Mouse (Mus musculus) spleen, postnatal 10 days (tissue): ENCODE measurements around the gene Apom.
"Not testable (repeated sequence)": the region's sequence is repeated elsewhere in the genome, so short reads cannot be mapped to it uniquely, and the experiment has no call there.

Source experiments
- DNase-seq, 2 experiments: peaks; one replicate each; pipeline ENCODE4 v3.0.0; 2021 to 2022; ENCODE audit warnings: low spot score in 2 of 2

Apom gene

GRCm38 (mm10) chr17:35127017-35127416 lies 4.8 kb downstream of the Apom start:
- no peak for DNase-seq

- DNase-seq = peak; percentile 75 to 83
Measured at GRCm38 (mm10) chr17:35126206-35126611, 5.6 kb downstream of the Apom start, which contains the start of gene D17H6S53E. TSS of gene D17H6S53E (plus strand) at chr17:35126373.

GRCm38 (mm10) chr17:35125578-35125977 lies 6.3 kb downstream of the Apom start:
- no peak for DNase-seq

- DNase-seq = no peak
Measured at GRCm38 (mm10) chr17:35125081-35125480, 6.8 kb downstream of the Apom start.

- not testable (repeated sequence) for DNase-seq
Measured at GRCm38 (mm10) chr17:35124261-35124896, 7.5 kb downstream of the Apom start.

GRCm38 (mm10) chr17:35123287-35123686 lies 8.6 kb downstream of the Apom start:
- not testable (repeated sequence) for DNase-seq

GRCm38 (mm10) chr17:35121871-35122303 lies 10.0 kb downstream of the Apom start, which contains the start of gene Csnk2b:
TSS of gene Csnk2b (minus strand) at chr17:35122053.
- DNase-seq = peak in 1 of 2 experiments; percentile 64

GRCm38 (mm10) chr17:35121143-35121799 lies 10.6 kb downstream of the Apom start, which contains the start of gene Gpank1:
TSS of gene Gpank1 (plus strand) at chr17:35121455.
- DNase-seq = peak; percentile 89 to 97

- DNase-seq = no peak
Measured at GRCm38 (mm10) chr17:35120745-35121142, 11.1 kb downstream of the Apom start.

GRCm38 (mm10) chr17:35115046-35116019 lies 16.5 kb downstream of the Apom start, which contains the start of gene Ly6g5b:
TSS of gene Ly6g5b (minus strand) at chr17:35115428.
- DNase-seq = peak; percentile 27 to 67

- DNase-seq = no peak
Measured at GRCm38 (mm10) chr17:35111774-35112173, 20.1 kb downstream of the Apom start.

- no peak for DNase-seq
Measured at GRCm38 (mm10) chr17:35108097-35108496, 23.8 kb downstream of the Apom start, which contains the start of gene Ly6g5c. TSS of gene Ly6g5c (plus strand) at chr17:35108279.

- no peak for DNase-seq
Measured at GRCm38 (mm10) chr17:35106522-35106921, 25.3 kb downstream of the Apom start.

GRCm38 (mm10) chr17:35105740-35106389 lies 26.0 kb downstream of the Apom start:
- peak; percentile 26 to 66 for DNase-seq

- DNase-seq = peak; percentile 36 to 57
Measured at GRCm38 (mm10) chr17:35104754-35105153, 27.1 kb downstream of the Apom start.

- DNase-seq = peak in 1 of 2 experiments; percentile 45
Measured at GRCm38 (mm10) chr17:35104079-35104478, 27.8 kb downstream of the Apom start.

GRCm38 (mm10) chr17:35103221-35103690 lies 28.6 kb downstream of the Apom start:
- peak; percentile 50 to 52 for DNase-seq

- no peak for DNase-seq
Measured at GRCm38 (mm10) chr17:35102299-35102698, 29.6 kb downstream of the Apom start.

GRCm38 (mm10) chr17:35101161-35101560 lies 30.7 kb downstream of the Apom start:
- no peak for DNase-seq

GRCm38 (mm10) chr17:35100196-35100765 lies 31.6 kb downstream of the Apom start:
- DNase-seq = no peak
